Mouse (Mus musculus) heart, adult 8-10 months (tissue): ENCODE measurements at regions not wholly inside any gene's neighbourhood (a gene's known extent, or its start where the extent isn't known, plus 50 kb on each side); places are given as distances from the start of the nearest gene placed in this dataset.

ENCODE experiments used
- DNase-seq: peaks from one replicate; pipeline ENCODE4 v3.0.0; 2022; ENCODE audit warnings: low spot score

- DNase-seq: no peak
Observed at GRCm38 (mm10) chr3:56590071-56590470, 406.6 kb upstream of the Nbea start.

- no peak for DNase-seq
Observed at GRCm38 (mm10) chr3:56575422-56575821, 391.9 kb upstream of the Nbea start.

- no peak for DNase-seq
Observed at GRCm38 (mm10) chr3:56536178-56536577, 352.7 kb upstream of the Nbea start.

- DNase-seq: no peak
Observed at GRCm38 (mm10) chr3:56504445-56504844, 320.9 kb upstream of the Nbea start.

GRCm38 (mm10) chr3:56499301-56499700 lies 315.8 kb upstream of the Nbea start:
- DNase-seq: no peak

- no peak for DNase-seq
Observed at GRCm38 (mm10) chr3:56493937-56494336, 310.4 kb upstream of the Nbea start.

- DNase-seq: no peak
Observed at GRCm38 (mm10) chr3:56489154-56489553, 305.7 kb upstream of the Nbea start.

- no peak for DNase-seq
Observed at GRCm38 (mm10) chr3:56485550-56486400, 302.3 kb upstream of the Nbea start.

GRCm38 (mm10) chr3:56484096-56484495 lies 300.6 kb upstream of the Nbea start:
- peak; percentile 12 for DNase-seq

GRCm38 (mm10) chr3:56483370-56483769 lies 299.9 kb upstream of the Nbea start:
- DNase-seq: no peak

- DNase-seq: no peak
Observed at GRCm38 (mm10) chr3:56479529-56479928, 296.0 kb upstream of the Nbea start.

GRCm38 (mm10) chr3:56478544-56479140 lies 295.1 kb upstream of the Nbea start:
- DNase-seq: no peak

GRCm38 (mm10) chr3:56475529-56476527 lies 292.3 kb upstream of the Nbea start:
- no peak for DNase-seq

GRCm38 (mm10) chr3:56472651-56473050 lies 289.1 kb upstream of the Nbea start:
- DNase-seq: no peak

GRCm38 (mm10) chr3:56471823-56472222 lies 288.3 kb upstream of the Nbea start:
- DNase-seq: no peak

- no peak for DNase-seq
Observed at GRCm38 (mm10) chr3:56471185-56471584, 287.7 kb upstream of the Nbea start.

- no peak for DNase-seq
Observed at GRCm38 (mm10) chr3:56457625-56458024, 274.1 kb upstream of the Nbea start.

GRCm38 (mm10) chr3:56456317-56456716 lies 272.8 kb upstream of the Nbea start:
- DNase-seq: no peak

- DNase-seq: peak; percentile 26
Observed at GRCm38 (mm10) chr3:56438900-56439299, 255.4 kb upstream of the Nbea start.

GRCm38 (mm10) chr3:56438020-56438747 lies 254.7 kb upstream of the Nbea start:
- no peak for DNase-seq

GRCm38 (mm10) chr3:56437058-56437457 lies 253.6 kb upstream of the Nbea start:
- peak; percentile 20 for DNase-seq
